Mouse (Mus musculus): ENCODE measurements around the gene Lpar6.

The Lpar6 gene

DNA sequence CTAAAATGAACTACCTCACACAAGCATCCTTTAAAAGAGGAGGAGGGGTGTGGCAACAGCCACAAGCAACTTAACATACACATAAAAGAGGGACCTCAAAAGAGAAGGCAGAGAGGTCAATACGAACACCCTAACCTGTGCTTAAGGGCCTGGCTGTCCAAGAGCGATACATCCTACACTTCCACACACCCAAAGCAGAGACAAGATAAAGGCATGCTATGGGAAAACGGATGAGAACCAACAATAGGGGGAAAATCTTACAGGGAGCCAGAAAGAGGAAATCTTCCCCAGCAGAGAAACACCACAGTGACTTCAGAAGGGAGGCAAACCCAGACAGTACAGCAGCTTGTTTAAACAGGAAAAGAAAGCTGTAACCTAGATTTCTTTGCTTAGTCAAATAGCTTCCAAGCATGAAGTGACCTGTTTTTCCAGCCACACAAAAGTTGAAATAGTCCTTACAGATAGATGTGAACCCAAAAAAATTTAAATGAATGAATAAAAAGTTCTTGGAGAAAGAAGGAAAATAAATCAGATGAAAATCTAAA lies 17.8 kb downstream of the Lpar6 start:
- DNase-seq (ENCODE audit: low spot score): no peak

DNA sequence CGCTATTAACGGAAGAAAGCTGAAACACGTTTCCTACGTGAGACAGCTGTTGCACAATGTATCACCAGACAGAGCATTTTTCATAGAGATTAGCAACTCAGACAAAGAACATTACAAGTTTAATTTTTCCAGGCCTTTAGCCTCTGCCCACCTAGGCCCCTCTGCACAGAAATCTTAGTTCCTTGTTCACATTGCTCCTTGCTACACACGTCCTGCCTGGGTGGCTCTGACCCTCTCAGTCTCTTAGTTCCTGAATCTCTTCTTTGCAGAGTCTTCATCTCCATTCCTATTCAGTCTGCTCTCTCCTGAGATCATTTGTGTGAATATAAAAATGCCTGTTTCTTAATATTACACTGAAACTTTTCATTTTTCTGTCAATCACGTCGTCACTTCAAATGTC lies 19.7 kb downstream of the Lpar6 start:
- DNase-seq (ENCODE audit: low spot score): no peak

- DNase-seq (ENCODE audit: low spot score): no peak
Measured at GRCm38 (mm10) chr14:73258181-73258580, 20.5 kb downstream of the Lpar6 start.

GRCm38 (mm10) chr14:73262210-73262609 lies 24.5 kb downstream of the Lpar6 start:
- no peak for DNase-seq (ENCODE audit: low spot score)

- no peak for DNase-seq (ENCODE audit: low spot score)
Measured at GRCm38 (mm10) chr14:73266166-73266565, 28.5 kb downstream of the Lpar6 start.

GRCm38 (mm10) chr14:73271807-73272206 lies 34.1 kb downstream of the Lpar6 start:
- no peak for DNase-seq (ENCODE audit: low spot score)

DNA sequence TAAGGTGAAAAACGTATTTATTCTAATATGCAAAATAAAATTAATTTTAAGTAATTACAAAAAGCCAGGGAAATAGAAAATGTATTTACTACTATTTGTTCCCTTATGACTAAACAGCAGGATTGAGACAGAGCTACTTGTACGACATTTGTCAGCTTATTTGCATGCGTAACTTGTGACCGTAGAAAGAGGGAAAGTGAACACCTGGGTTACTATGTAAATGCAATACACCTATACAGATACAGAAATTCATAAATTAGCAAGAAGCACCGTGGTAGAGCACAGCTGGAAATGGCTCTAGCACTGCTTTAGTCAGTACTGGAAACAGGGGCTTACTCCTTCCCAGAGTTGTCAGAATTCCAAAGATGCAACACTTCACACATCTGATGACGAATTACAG lies 41.4 kb downstream of the Lpar6 start:
- no peak for DNase-seq (ENCODE audit: low spot score)

- DNase-seq (ENCODE audit: low spot score): no peak
Measured at GRCm38 (mm10) chr14:73280996-73281395, 43.3 kb downstream of the Lpar6 start.

DNA sequence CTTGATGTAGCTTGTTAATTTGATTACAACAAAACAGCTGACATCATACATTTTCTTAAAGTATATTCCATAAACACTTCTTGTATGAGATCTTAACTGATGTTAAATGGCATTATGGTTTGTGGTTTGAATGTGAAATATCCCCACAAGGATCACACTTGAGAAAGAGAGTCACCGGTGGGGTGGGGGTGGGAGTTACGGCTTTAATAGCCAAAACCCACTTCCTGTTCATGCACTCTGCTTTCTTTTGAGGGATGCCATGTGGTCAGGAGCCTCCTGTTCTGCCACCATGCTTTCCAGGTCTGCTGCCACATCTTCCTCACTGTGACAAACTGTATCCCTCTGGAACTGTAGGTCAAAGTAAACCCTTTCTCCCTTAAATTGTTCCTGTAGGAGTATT lies 52.2 kb downstream of the Lpar6 start:
- no peak for DNase-seq (ENCODE audit: low spot score)

GRCm38 (mm10) chr14:73292434-73292833 lies 54.7 kb downstream of the Lpar6 start:
- no peak for DNase-seq (ENCODE audit: low spot score)
